Mouse (Mus musculus): Measurements from ENCODE around the gene Ptgis. TPM values are rescaled to one million over a fixed set of nuclear protein-coding genes. Genes with fewer than 3 reads are reported as not detected.

Ptgis gene
- polyA plus RNA-seq, 1 experiment = 116 TPM

GRCm38 (mm10) chr2:167250003-167250735, 9.8 kb upstream of the Ptgis start:
- Histone ChIP-seq H3ac (ENCODE audit: control insufficient read depth, insufficient read length) (no peak overlapping the region), H3K79me2 (ENCODE audit: control insufficient read depth, insufficient read depth) (no peaks in the 10 kb centered on the region), H3K36me3 (ENCODE audit: control insufficient read depth, insufficient read depth) (no peaks in the 10 kb centered on the region), H3K27me3 (ENCODE audit: control insufficient read depth, insufficient read depth, insufficient read length) (no peaks in the 10 kb centered on the region), H3K4me2 (ENCODE audit: low read depth) (peak overlapping the region; percentile 24), H3K4me3 (no peak overlapping the region)
- TF ChIP-seq MYOG (IDR thresholded peaks at IDR 0.05; ENCODE audit: control insufficient read depth in 1 of 3, insufficient read depth in 1 of 3, insufficient read length in 2 of 3, low read depth in 2 of 3) (peak in 1 of 3 experiments; percentile 5), MYOD1 (IDR thresholded peaks at IDR 0.05; ENCODE audit: control insufficient read depth in 1 of 3, insufficient read length in 2 of 3, low read depth in 2 of 3) (peak in 2 of 3 experiments; percentile 60 to 72), REST (IDR thresholded peaks at IDR 0.05; ENCODE audit: insufficient read depth, insufficient read length) (no peak)

- no peak overlapping the region for H3K4me2 ChIP-seq (ENCODE audit: low read depth)
These were observed 9.2 kb upstream of the Ptgis start for GRCm38 (mm10) chr2:167249591-167249990.

GRCm38 (mm10) chr2:167247823-167248222, 7.4 kb upstream of the Ptgis start:
- Histone ChIP-seq H3K4me2 (ENCODE audit: low read depth) (no peak overlapping the region), H3K27me3 (ENCODE audit: control insufficient read depth, insufficient read depth, insufficient read length) (no peaks in the 10 kb centered on the region), H3K4me3 (no peak overlapping the region), H3K79me2 (ENCODE audit: control insufficient read depth, insufficient read depth) (no peaks in the 10 kb centered on the region), H3K36me3 (ENCODE audit: control insufficient read depth, insufficient read depth) (no peaks in the 10 kb centered on the region), H3ac (ENCODE audit: control insufficient read depth, insufficient read length) (no peak overlapping the region)
- TF ChIP-seq TCF3 (IDR thresholded peaks at IDR 0.05; ENCODE audit: insufficient read length, low read depth) (no peak), TCF12 (IDR thresholded peaks at IDR 0.05; ENCODE audit: insufficient read depth, poor library complexity, severe bottlenecking) (no peak), CEBPB (IDR thresholded peaks at IDR 0.05; ENCODE audit: insufficient read depth, poor library complexity, severe bottlenecking) (no peak), POLR2AphosphoS2 (IDR thresholded peaks at IDR 0.05; ENCODE audit: insufficient read length, low read depth) (no peak), REST (IDR thresholded peaks at IDR 0.05; ENCODE audit: insufficient read depth, insufficient read length) (no peak), MYOD1 (IDR thresholded peaks at IDR 0.05; ENCODE audit: control insufficient read depth in 1 of 3, insufficient read length in 2 of 3, low read depth in 2 of 3) (no peak), POLR2A (IDR thresholded peaks at IDR 0.05; ENCODE audit: insufficient read length, low read depth) (no peak), MAX (IDR thresholded peaks at IDR 0.05; ENCODE audit: low read depth) (no peak), MYOG (IDR thresholded peaks at IDR 0.05; ENCODE audit: control insufficient read depth in 1 of 3, insufficient read depth in 1 of 3, insufficient read length in 2 of 3, low read depth in 2 of 3) (no peak), SRF (IDR thresholded peaks at IDR 0.05; ENCODE audit: control insufficient read depth, insufficient read length, low read depth) (no peak), USF1 (IDR thresholded peaks at IDR 0.05; ENCODE audit: low read depth) (no peak), E2F4 (IDR thresholded peaks at IDR 0.05; ENCODE audit: insufficient read depth) (no peak)

More at GRCm38 (mm10) chr2:167249591-167249990, 9.2 kb upstream of the Ptgis start:
- Histone ChIP-seq H3K79me2 (ENCODE audit: control insufficient read depth, insufficient read depth) (no peaks in the 10 kb centered on the region), H3K27me3 (ENCODE audit: control insufficient read depth, insufficient read depth, insufficient read length) (no peaks in the 10 kb centered on the region), H3ac (ENCODE audit: control insufficient read depth, insufficient read length) (no peak overlapping the region), H3K36me3 (ENCODE audit: control insufficient read depth, insufficient read depth) (no peaks in the 10 kb centered on the region), H3K4me3 (no peak overlapping the region)
- no peak for TF ChIP-seq MYOG (IDR thresholded peaks at IDR 0.05; ENCODE audit: control insufficient read depth in 1 of 3, insufficient read depth in 1 of 3, insufficient read length in 2 of 3, low read depth in 2 of 3)
- no peak for TF ChIP-seq POLR2AphosphoS2 (IDR thresholded peaks at IDR 0.05; ENCODE audit: insufficient read length, low read depth)
- no peak for TF ChIP-seq TCF12 (IDR thresholded peaks at IDR 0.05; ENCODE audit: insufficient read depth, poor library complexity, severe bottlenecking)
- no peak for TF ChIP-seq REST (IDR thresholded peaks at IDR 0.05; ENCODE audit: insufficient read depth, insufficient read length)
- no peak for TF ChIP-seq MAX (IDR thresholded peaks at IDR 0.05; ENCODE audit: low read depth)
- TF ChIP-seq MYOD1 (IDR thresholded peaks at IDR 0.05; ENCODE audit: control insufficient read depth in 1 of 3, insufficient read length in 2 of 3, low read depth in 2 of 3) = no peak
- no peak for TF ChIP-seq CEBPB (IDR thresholded peaks at IDR 0.05; ENCODE audit: insufficient read depth, poor library complexity, severe bottlenecking)
- no peak for TF ChIP-seq TCF3 (IDR thresholded peaks at IDR 0.05; ENCODE audit: insufficient read length, low read depth)
- TF ChIP-seq POLR2A (IDR thresholded peaks at IDR 0.05; ENCODE audit: insufficient read length, low read depth) = no peak
- TF ChIP-seq SRF (IDR thresholded peaks at IDR 0.05; ENCODE audit: control insufficient read depth, insufficient read length, low read depth) = no peak
- no peak for TF ChIP-seq E2F4 (IDR thresholded peaks at IDR 0.05; ENCODE audit: insufficient read depth)
- no peak for TF ChIP-seq USF1 (IDR thresholded peaks at IDR 0.05; ENCODE audit: low read depth)

GRCm38 (mm10) chr2:167246704-167247103, 6.3 kb upstream of the Ptgis start:
- no peaks in the 10 kb centered on the region for H3K36me3 ChIP-seq (ENCODE audit: control insufficient read depth, insufficient read depth)
- no peaks in the 10 kb centered on the region for H3K27me3 ChIP-seq (ENCODE audit: control insufficient read depth, insufficient read depth, insufficient read length)
- no peak overlapping the region for H3ac ChIP-seq (ENCODE audit: control insufficient read depth, insufficient read length)
- TF ChIP-seq CEBPB (IDR thresholded peaks at IDR 0.05; ENCODE audit: insufficient read depth, poor library complexity, severe bottlenecking) (no peak), USF1 (IDR thresholded peaks at IDR 0.05; ENCODE audit: low read depth) (no peak), REST (IDR thresholded peaks at IDR 0.05; ENCODE audit: insufficient read depth, insufficient read length) (no peak), POLR2AphosphoS2 (IDR thresholded peaks at IDR 0.05; ENCODE audit: insufficient read length, low read depth) (no peak), POLR2A (IDR thresholded peaks at IDR 0.05; ENCODE audit: insufficient read length, low read depth) (no peak), MYOD1 (IDR thresholded peaks at IDR 0.05; ENCODE audit: control insufficient read depth in 1 of 3, insufficient read length in 2 of 3, low read depth in 2 of 3) (no peak), TCF12 (IDR thresholded peaks at IDR 0.05; ENCODE audit: insufficient read depth, poor library complexity, severe bottlenecking) (no peak), MAX (IDR thresholded peaks at IDR 0.05; ENCODE audit: low read depth) (no peak), MYOG (IDR thresholded peaks at IDR 0.05; ENCODE audit: control insufficient read depth in 1 of 3, insufficient read depth in 1 of 3, insufficient read length in 2 of 3, low read depth in 2 of 3) (no peak), SRF (IDR thresholded peaks at IDR 0.05; ENCODE audit: control insufficient read depth, insufficient read length, low read depth) (no peak), TCF3 (IDR thresholded peaks at IDR 0.05; ENCODE audit: insufficient read length, low read depth) (no peak), E2F4 (IDR thresholded peaks at IDR 0.05; ENCODE audit: insufficient read depth) (no peak)
- H3K4me3 ChIP-seq = no peak overlapping the region
- no peak overlapping the region for H3K4me2 ChIP-seq (ENCODE audit: low read depth)
- no peaks in the 10 kb centered on the region for H3K79me2 ChIP-seq (ENCODE audit: control insufficient read depth, insufficient read depth)

Data from myocyte (in vitro differentiated cells).